Mouse (Mus musculus) urinary bladder, postnatal 36 days (tissue): Measurements from ENCODE around the gene Mmp19.
A peak's percentile ranks its signal among the peaks of the same experiment; 100 is the strongest.
"Not testable (repeated sequence)": the region's sequence is repeated elsewhere in the genome, so short reads cannot be mapped to it uniquely, and the experiment has no call there.

Experiments used
- DNase-seq, 2 experiments: peaks; one replicate each; pipeline ENCODE4 v3.0.0; 2022; ENCODE audit warnings: low spot score in 2 of 2, mixed read lengths in 1 of 2

Mmp19 gene

GRCm38 (mm10) chr10:128801981-128802495, 11.3 kb downstream of the Mmp19 start:
- no peak for DNase-seq

- DNase-seq: no peak
Measured at GRCm38 (mm10) chr10:128802956-128803355, 12.2 kb downstream of the Mmp19 start.

- no peak for DNase-seq
Measured at GRCm38 (mm10) chr10:128803361-128803760, 12.7 kb downstream of the Mmp19 start.

GRCm38 (mm10) chr10:128803771-128804270, 13.1 kb downstream of the Mmp19 start, which contains the start of gene Dnajc14:
Dnajc14 (plus strand) TSS chr10:128804062.
- DNase-seq: peak; percentile 58 to 60

GRCm38 (mm10) chr10:128804271-128805091, 13.8 kb downstream of the Mmp19 start, which contains the start of gene Tmem198b:
Tmem198b (minus strand) TSS chr10:128804370.
- peak; percentile 36 to 56 for DNase-seq

- peak; percentile 92 to 96 for DNase-seq
Measured at GRCm38 (mm10) chr10:128805092-128806000, 14.6 kb downstream of the Mmp19 start.

- no peak for DNase-seq
Measured at GRCm38 (mm10) chr10:128806086-128806485, 15.4 kb downstream of the Mmp19 start.

GRCm38 (mm10) chr10:128807018-128807417, 16.3 kb downstream of the Mmp19 start:
- no peak for DNase-seq

GRCm38 (mm10) chr10:128817033-128817432, 26.3 kb downstream of the Mmp19 start, which contains the start of gene Sarnp:
Sarnp (plus strand) TSS chr10:128817333.
- DNase-seq: no peak

GRCm38 (mm10) chr10:128820217-128820616, 29.5 kb downstream of the Mmp19 start:
- DNase-seq: no peak

GRCm38 (mm10) chr10:128821358-128822056, 30.8 kb downstream of the Mmp19 start, which contains the start of gene Ormdl2:
Ormdl2 (minus strand) TSS chr10:128821645.
- DNase-seq: peak; percentile 99

- DNase-seq: no peak
Measured at GRCm38 (mm10) chr10:128822135-128822534, 31.4 kb downstream of the Mmp19 start.

GRCm38 (mm10) chr10:128823087-128823486, 32.4 kb downstream of the Mmp19 start:
- DNase-seq: not testable (repeated sequence)

GRCm38 (mm10) chr10:128823821-128824220, 33.1 kb downstream of the Mmp19 start:
- DNase-seq: no peak

GRCm38 (mm10) chr10:128837400-128837799, 46.7 kb downstream of the Mmp19 start:
- DNase-seq: no peak

GRCm38 (mm10) chr10:128839434-128839833, 48.7 kb downstream of the Mmp19 start:
- DNase-seq: no peak

GRCm38 (mm10) chr10:128840612-128841011, 49.9 kb downstream of the Mmp19 start:
- no peak for DNase-seq

- no peak for DNase-seq
Measured at GRCm38 (mm10) chr10:128843260-128843659, 52.5 kb downstream of the Mmp19 start.

GRCm38 (mm10) chr10:128845516-128845915, 54.8 kb downstream of the Mmp19 start:
- DNase-seq: no peak

GRCm38 (mm10) chr10:128846664-128847063, 56.0 kb downstream of the Mmp19 start:
- no peak for DNase-seq

- DNase-seq: no peak
Measured at GRCm38 (mm10) chr10:128848426-128848825, 57.7 kb downstream of the Mmp19 start.
